Mouse (Mus musculus): ENCODE results near the gene Zfp319. TPM values are rescaled to one million over a fixed set of nuclear protein-coding genes. Genes with fewer than 3 reads are reported as not detected.

The Zfp319 gene
- polyA plus RNA-seq, 1 experiment: 7.4 TPM

DNA sequence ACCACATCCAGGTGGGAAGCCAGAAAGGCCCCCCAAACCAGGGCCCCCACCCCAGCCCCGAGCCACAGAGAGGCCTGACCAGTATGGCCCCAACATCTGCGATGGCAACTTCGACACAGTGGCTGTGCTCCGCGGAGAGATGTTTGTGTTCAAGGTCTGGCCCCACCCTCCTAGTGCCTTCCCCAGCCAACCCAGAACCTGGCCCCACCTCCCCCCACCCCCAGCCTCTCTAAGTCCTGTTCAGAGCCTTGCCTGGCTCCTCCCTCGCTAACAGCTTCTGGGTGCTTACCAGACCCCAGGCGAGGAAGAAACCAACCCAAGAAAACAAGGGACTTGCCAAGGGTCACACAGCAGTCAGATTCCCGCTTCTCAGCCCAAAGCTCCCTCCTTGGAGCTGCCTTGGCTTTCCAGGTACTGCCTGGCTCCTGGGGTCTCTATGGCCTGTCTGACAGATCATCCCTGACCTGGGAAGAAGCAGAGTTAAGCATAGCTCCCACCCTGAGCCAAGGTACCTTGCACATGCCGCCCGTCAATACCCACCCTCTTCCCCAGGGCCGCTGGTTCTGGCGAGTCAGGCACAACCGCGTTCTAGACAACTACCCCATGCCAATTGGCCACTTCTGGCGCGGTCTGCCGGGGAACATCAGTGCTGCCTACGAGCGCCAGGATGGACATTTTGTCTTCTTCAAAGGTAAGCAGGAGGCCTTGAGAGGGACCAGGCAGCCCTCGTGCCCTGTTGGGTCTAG lies 38.0 kb upstream of the Zfp319 start:
- Histone ChIP-seq H3ac (ENCODE audit: control insufficient read depth, insufficient read length) (no peak overlapping the region), H3K27me3 (ENCODE audit: control insufficient read depth, insufficient read depth, insufficient read length) (no peaks in the 10 kb centered on the region), H3K4me3 (no peak overlapping the region), H3K79me2 (ENCODE audit: control insufficient read depth, insufficient read depth) (no peaks in the 10 kb centered on the region), H3K4me2 (ENCODE audit: low read depth) (no peak overlapping the region), H3K36me3 (ENCODE audit: control insufficient read depth, insufficient read depth) (no peaks in the 10 kb centered on the region)
- TF ChIP-seq TCF3 (IDR thresholded peaks at IDR 0.05; ENCODE audit: insufficient read length, low read depth) (no peak), REST (IDR thresholded peaks at IDR 0.05; ENCODE audit: insufficient read depth, insufficient read length) (no peak), CEBPB (IDR thresholded peaks at IDR 0.05; ENCODE audit: insufficient read depth, poor library complexity, severe bottlenecking) (no peak), MAX (IDR thresholded peaks at IDR 0.05; ENCODE audit: low read depth) (no peak), POLR2AphosphoS2 (IDR thresholded peaks at IDR 0.05; ENCODE audit: insufficient read length, low read depth) (no peak), USF1 (IDR thresholded peaks at IDR 0.05; ENCODE audit: low read depth) (no peak), MYOG (IDR thresholded peaks at IDR 0.05; ENCODE audit: control insufficient read depth in 1 of 3, insufficient read depth in 1 of 3, insufficient read length in 2 of 3, low read depth in 2 of 3) (no peak), POLR2A (IDR thresholded peaks at IDR 0.05; ENCODE audit: insufficient read length, low read depth) (no peak), E2F4 (IDR thresholded peaks at IDR 0.05; ENCODE audit: insufficient read depth) (no peak), MYOD1 (IDR thresholded peaks at IDR 0.05; ENCODE audit: control insufficient read depth in 1 of 3, insufficient read length in 2 of 3, low read depth in 2 of 3) (no peak), SRF (IDR thresholded peaks at IDR 0.05; ENCODE audit: control insufficient read depth, insufficient read length, low read depth) (no peak), TCF12 (IDR thresholded peaks at IDR 0.05; ENCODE audit: insufficient read depth, poor library complexity, severe bottlenecking) (no peak)

DNA sequence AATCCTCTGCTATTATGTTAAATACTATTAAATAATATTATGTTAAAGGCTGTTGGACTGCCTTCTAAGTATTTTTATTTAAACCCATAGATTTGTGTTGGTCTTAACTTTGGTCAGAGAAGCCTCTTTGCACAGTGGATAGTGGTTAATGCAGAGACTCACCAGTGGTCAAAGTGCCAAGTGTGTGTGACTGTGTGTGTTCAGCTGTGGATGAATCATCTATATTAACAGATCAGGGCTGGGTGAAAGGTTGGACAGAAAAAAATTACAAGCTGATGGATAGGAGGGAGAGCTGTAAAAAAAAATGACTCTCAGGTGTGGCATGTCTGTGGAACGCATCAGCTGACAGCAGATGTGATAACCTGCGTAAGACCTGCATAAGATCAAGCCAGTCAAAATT lies 32.1 kb upstream of the Zfp319 start:
- peaks cover 6% of the 10 kb centered on the region for H3K79me2 ChIP-seq (ENCODE audit: control insufficient read depth, insufficient read depth)
- TF ChIP-seq MAX (IDR thresholded peaks at IDR 0.05; ENCODE audit: low read depth): no peak
- no peak for TF ChIP-seq MYOD1 (IDR thresholded peaks at IDR 0.05; ENCODE audit: control insufficient read depth in 1 of 3, insufficient read length in 2 of 3, low read depth in 2 of 3)
- TF ChIP-seq TCF3 (IDR thresholded peaks at IDR 0.05; ENCODE audit: insufficient read length, low read depth): no peak
- TF ChIP-seq REST (IDR thresholded peaks at IDR 0.05; ENCODE audit: insufficient read depth, insufficient read length): no peak
- TF ChIP-seq CEBPB (IDR thresholded peaks at IDR 0.05; ENCODE audit: insufficient read depth, poor library complexity, severe bottlenecking): no peak
- no peak for TF ChIP-seq MYOG (IDR thresholded peaks at IDR 0.05; ENCODE audit: control insufficient read depth in 1 of 3, insufficient read depth in 1 of 3, insufficient read length in 2 of 3, low read depth in 2 of 3)
- no peak for TF ChIP-seq USF1 (IDR thresholded peaks at IDR 0.05; ENCODE audit: low read depth)
- TF ChIP-seq TCF12 (IDR thresholded peaks at IDR 0.05; ENCODE audit: insufficient read depth, poor library complexity, severe bottlenecking): no peak
- TF ChIP-seq POLR2A (IDR thresholded peaks at IDR 0.05; ENCODE audit: insufficient read length, low read depth): no peak
- no peak for TF ChIP-seq E2F4 (IDR thresholded peaks at IDR 0.05; ENCODE audit: insufficient read depth)
- no peak for TF ChIP-seq POLR2AphosphoS2 (IDR thresholded peaks at IDR 0.05; ENCODE audit: insufficient read length, low read depth)
- TF ChIP-seq SRF (IDR thresholded peaks at IDR 0.05; ENCODE audit: control insufficient read depth, insufficient read length, low read depth): no peak
- H3K4me3 ChIP-seq: no peak overlapping the region
- H3K4me2 ChIP-seq (ENCODE audit: low read depth): no peak overlapping the region
- no peaks in the 10 kb centered on the region for H3K27me3 ChIP-seq (ENCODE audit: control insufficient read depth, insufficient read depth, insufficient read length)
- no peak overlapping the region for H3ac ChIP-seq (ENCODE audit: control insufficient read depth, insufficient read length)
- H3K36me3 ChIP-seq (ENCODE audit: control insufficient read depth, insufficient read depth): no peaks in the 10 kb centered on the region

DNA sequence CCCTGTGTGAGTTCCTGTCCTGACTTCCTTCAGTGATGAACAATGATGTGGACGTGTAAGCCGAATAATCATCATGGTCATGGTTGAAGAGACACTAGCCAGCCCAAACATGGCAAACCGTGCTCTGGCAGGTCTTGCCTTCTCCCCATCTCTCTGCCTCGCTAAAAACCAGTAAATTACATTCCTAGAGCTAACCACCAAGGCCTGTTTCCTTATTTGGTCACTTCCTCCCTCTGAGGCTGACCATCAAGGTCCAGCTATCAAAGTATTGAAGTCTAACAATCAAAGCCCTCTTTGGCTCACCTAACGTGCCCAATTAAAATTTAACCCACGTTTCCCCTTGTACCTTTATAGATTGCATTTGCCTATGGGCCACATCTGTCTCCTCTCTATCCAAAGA lies 30.5 kb upstream of the Zfp319 start:
- H3K27me3 ChIP-seq (ENCODE audit: control insufficient read depth, insufficient read depth, insufficient read length): no peaks in the 10 kb centered on the region
- no peak overlapping the region for H3ac ChIP-seq (ENCODE audit: control insufficient read depth, insufficient read length)
- TF ChIP-seq USF1 (IDR thresholded peaks at IDR 0.05; ENCODE audit: low read depth) (no peak), SRF (IDR thresholded peaks at IDR 0.05; ENCODE audit: control insufficient read depth, insufficient read length, low read depth) (peak; percentile 83)
- no peak overlapping the region for H3K4me2 ChIP-seq (ENCODE audit: low read depth)
- no peak overlapping the region for H3K4me3 ChIP-seq
- H3K36me3 ChIP-seq (ENCODE audit: control insufficient read depth, insufficient read depth): no peaks in the 10 kb centered on the region
- H3K79me2 ChIP-seq (ENCODE audit: control insufficient read depth, insufficient read depth): peaks cover 10% of the 10 kb centered on the region

DNA sequence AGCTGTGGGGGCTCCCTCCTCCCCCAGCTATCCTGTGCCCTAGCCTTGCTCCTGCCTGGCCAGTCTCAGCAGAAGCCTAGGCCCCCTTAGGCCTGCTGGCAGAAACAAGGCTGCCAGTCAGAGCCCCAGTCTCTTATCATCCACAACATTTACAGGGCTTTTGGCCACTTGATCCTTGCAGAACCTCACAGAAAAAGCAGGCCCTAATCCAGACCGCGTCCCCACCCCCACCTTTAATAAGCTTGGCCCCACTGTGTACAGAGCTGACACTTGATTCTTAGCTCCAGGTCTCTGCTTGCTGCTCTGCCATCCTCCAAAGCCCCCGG lies 29.2 kb upstream of the Zfp319 start:
- Histone ChIP-seq H3K4me3 (no peak overlapping the region), H3K4me2 (ENCODE audit: low read depth) (no peak overlapping the region), H3ac (ENCODE audit: control insufficient read depth, insufficient read length) (no peak overlapping the region), H3K36me3 (ENCODE audit: control insufficient read depth, insufficient read depth) (no peaks in the 10 kb centered on the region), H3K27me3 (ENCODE audit: control insufficient read depth, insufficient read depth, insufficient read length) (no peaks in the 10 kb centered on the region), H3K79me2 (ENCODE audit: control insufficient read depth, insufficient read depth) (peaks cover 10% of the 10 kb centered on the region)
- TF ChIP-seq TCF3 (IDR thresholded peaks at IDR 0.05; ENCODE audit: insufficient read length, low read depth) (no peak), REST (IDR thresholded peaks at IDR 0.05; ENCODE audit: insufficient read depth, insufficient read length) (no peak), TCF12 (IDR thresholded peaks at IDR 0.05; ENCODE audit: insufficient read depth, poor library complexity, severe bottlenecking) (no peak), MAX (IDR thresholded peaks at IDR 0.05; ENCODE audit: low read depth) (no peak), POLR2A (IDR thresholded peaks at IDR 0.05; ENCODE audit: insufficient read length, low read depth) (no peak), POLR2AphosphoS2 (IDR thresholded peaks at IDR 0.05; ENCODE audit: insufficient read length, low read depth) (no peak), SRF (IDR thresholded peaks at IDR 0.05; ENCODE audit: control insufficient read depth, insufficient read length, low read depth) (no peak)

Data from myocyte (in vitro differentiated cells).